Mouse (Mus musculus) cerebellum, postnatal 25 days (tissue): ENCODE results near the gene Kcnip1.

Experiments used
- DNase-seq, 2 experiments: peaks; one replicate each; pipeline ENCODE4 v3.0.0; 2021; ENCODE audit warnings: mixed read lengths in 2 of 2

The Kcnip1 gene

DNA sequence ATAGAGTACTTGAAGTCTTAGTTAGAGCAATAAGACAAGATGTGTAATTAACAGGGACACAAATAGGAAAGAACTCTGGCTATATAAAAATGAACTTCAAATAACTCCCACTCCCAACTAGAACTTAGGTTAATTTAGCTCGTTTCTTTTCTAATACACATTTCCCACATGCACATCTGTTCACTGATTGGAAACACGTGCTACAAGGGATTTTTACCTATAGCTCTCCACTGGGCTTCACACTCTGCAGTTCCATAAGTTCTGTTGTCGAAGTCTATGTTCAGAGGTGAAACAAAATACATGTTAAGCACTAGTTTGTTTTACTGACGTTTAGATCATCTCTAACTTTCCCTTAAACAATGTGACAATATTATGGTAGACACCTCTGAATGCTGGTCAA lies 12.8 kb downstream of the Kcnip1 start:
- no peak for DNase-seq

DNA sequence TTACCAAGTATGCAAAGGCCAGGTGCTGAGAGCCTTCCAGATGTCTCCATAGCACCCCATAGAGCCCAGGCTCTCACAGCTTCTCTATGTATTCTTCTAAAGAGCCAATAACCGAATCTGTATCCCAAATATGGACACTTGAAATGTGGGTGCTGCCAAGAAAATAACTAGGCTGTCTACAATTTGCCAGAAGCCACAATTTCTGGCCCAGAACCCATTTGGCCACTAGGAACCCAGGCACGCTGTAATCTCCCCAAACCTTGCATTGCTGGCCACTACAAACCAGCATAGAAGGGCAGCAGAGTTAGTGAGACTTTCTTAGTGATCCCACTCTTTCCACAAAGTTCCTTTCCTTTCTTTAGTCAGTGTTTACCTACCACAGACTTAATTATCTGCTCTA lies 17.8 kb downstream of the Kcnip1 start:
- no peak for DNase-seq

DNA sequence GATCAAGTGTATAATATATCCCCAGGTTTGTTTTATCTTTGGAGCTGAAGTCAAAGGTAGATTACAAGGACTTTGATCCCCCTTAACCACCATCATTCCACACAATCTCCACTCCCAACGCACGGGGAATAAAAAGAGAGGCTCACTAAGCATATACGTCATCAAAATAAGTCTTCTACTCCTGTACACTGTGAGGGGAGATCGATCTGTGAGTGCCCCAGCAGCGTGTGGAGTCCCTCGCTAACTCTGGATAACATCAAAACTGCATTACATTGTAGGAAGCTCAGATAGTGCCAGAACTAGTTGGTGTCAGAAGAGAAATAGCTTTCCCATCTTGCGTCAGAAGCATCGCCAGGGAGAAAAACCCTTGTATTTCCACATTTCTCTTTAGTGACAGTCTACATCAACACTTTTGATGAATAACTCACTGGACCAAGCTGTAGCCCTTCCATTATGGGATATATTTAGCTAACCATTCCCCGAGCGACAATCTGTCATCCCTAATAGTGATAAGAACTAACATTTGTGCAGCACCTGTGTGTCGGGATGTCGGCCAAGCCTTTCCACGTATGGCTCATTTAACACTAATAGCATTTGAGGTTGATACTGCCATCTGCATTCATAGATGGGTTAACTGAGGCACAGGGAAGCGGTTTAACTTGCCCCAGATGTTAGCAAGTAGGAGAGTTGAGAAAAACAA lies 18.5 kb downstream of the Kcnip1 start:
- peak; percentile 27 to 62 for DNase-seq

DNA sequence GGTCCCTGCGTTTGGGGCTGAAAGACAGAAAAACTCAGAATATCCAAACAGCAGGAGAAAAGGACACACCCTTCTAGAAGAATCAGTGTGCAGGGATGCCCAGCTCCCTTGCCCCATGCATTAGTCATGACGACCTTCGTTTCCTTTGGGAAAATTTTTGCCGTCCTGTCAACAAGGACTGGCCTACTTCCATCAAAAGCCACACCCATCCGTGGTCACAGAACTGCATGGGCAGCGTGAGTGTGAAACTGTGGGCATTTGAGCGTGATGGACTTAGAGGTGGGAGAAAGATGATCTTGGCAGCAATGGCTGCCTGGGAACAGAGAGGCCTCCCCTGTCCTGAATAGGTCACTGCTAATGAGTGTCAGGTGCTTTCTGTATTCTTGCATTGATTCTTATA lies 20.8 kb downstream of the Kcnip1 start:
- no peak for DNase-seq

DNA sequence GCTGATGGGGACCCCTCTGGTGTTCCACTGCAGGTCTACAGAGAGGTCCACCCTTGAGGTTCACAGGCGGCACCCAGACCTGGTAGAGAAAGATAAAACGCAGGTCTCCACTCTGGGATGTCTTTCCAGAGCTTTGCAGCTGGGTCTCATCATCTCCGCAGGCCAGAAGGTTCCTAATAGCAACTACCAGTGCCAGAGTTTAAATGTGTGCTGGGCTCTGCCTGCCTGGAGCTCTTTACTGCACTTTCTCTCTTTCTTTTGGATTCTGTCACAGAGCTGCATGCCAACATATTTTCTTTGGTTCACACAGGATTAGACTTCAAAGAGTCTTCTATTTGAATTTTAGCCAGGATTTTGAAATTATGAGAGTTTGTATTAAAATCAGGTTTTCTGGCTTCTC lies 23.8 kb downstream of the Kcnip1 start:
- DNase-seq: no peak

DNA sequence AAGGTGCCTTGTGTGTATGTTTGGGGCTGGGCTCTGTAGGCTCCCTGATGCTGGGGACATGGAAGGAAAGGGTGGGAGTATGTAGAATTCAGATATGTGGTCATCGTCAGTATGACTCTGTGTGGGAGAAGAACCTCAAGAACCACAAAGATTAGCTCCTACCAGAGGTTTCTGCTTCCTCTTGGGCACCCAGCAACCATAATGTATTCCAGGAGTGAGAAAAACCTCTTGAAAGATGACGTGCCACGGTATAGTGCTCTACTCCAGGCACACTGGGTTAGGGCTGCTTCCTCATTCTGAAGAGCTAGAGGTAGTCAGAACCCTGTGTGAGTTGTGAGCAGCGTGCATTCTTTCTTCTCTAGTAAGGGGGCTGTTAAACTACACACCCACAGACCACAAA lies 25.2 kb downstream of the Kcnip1 start:
- no peak for DNase-seq

DNA sequence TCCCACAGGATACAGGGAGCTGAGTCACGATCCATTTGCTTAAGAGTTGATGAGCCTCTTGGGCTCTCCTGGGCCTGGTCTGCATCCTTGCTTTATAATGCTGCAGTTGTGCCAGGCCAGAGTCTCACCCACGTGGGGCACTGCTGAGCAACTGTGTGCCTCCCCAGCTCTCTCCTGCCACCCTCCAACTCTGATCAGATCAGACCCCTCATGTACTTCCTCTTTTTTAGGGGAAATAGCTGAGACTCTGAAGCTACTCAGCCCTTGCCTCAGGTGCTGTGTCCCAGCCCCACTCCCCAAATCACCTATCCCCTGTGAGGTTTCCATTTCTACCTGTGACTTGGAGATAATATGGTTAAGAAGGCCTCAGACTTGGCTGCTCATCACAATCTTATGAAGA lies 27.6 kb downstream of the Kcnip1 start:
- DNase-seq: no peak

DNA sequence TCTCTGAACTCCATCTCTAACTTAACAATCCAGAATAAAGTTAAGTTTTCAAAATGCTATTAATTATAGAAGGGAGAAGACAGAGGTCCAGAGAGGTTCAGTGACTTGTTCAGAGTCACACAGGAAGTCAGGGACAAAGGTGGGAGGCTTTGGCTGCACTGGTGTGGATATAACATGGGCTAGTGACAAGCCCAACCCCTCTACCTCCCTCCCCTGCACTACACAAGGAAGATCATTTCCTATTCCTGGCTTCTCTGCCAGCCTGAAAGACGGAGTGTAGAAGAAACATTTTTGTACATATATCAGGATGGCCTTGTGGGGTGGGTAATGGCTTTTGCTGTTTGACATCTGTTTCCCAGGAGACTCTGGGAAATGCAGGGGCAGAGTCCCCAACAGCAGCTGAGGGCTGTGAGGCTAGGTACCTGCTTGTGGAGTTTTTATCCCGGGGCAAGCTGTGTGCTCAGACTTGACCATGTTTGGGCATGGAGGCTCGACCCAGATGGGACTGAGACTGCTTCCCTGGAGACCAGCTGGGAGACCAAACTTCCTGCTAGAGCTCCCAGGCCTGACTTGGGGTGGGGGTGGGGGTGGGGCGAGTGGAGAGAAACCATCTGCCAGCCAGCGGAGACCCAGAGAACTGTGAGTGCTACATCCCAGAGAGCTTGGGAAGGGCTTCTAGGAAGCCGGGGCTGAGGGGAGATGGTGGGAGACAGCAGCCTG lies 30.1 kb downstream of the Kcnip1 start, which contains the start of gene Kcnmb1:
Gene Kcnmb1, plus strand, starts transcription at position 326 of the 720 bp plus-strand sequence.
- DNase-seq: no peak

DNA sequence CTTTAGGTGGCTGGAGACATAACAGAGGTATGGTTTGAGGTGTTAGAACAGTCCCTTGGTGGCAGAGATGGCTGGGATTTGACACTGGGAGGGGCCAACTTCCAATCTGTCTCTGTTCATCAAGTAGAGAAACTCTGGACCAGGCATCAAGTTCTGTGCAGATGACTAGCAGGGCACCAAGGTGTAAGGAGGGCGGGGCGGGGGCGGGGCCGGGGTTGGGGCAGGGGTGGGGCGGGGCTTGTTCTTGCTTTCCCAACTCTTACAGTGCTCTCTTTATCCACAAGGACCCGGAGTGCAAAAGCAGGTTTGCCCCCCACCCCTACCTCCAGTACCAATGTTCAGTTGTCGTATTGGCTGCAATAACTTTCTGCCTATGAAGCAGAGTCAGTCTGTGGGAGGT lies 30.8 kb downstream of the Kcnip1 start:
- no peak for DNase-seq

DNA sequence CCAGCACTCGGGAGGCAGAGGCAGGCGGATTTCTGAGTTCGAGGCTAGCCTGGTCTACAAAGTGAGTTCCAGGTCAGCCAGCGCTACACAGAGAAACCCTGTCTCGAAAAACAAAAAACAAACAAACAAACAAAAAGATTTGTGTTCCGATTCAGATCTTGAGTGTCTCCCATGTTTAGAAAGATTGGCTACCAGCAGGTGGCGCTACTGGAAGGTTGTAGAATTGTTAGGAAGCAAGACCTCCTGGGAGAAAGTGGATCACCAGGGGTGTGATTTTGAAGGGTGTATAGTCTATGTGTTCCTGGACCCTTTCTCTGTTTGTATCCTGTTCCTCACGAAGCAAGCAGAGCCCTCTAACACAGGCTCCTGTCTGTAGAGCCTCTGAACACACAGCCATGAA lies 34.2 kb downstream of the Kcnip1 start:
- peak in 1 of 2 experiments; percentile 40 for DNase-seq

DNA sequence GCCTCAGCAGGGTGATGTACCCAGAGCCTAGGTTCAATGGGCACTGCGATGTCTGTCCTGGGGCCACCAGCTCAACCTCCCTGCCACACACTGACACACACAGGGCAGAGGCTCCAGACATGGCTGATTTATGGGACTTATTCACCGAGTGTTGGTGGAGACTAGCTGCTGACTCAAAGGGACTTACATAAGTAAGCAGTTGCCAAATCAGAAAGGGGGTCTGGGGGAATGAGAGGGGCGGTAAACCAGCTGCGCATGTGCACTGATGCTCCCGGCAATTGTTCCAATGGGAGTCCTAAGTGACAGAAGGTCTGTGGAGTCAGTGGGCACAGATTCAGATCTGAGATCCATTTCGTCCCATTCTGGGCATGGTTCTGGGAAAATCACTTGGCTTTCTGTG lies 35.4 kb downstream of the Kcnip1 start:
- DNase-seq: no peak

DNA sequence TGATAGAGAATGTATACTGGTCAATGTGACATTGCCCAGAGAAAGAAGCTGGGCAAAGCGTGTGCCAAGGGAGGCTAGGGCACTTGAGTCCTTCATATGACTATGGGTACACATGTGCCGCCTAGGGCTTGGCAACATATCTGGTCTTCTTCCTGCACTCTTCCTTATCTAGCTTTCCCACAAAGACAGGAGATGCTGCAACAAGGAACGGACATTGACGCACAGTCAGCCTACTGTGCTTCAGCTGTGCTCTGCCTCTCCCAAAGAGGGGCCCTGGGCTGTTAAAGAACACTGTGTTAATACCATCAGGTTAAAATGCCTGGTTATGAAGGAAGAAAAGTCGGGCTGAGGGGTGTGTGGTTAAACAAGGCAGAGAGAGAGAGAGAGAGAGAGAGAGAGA lies 36.3 kb downstream of the Kcnip1 start:
- DNase-seq: no peak

DNA sequence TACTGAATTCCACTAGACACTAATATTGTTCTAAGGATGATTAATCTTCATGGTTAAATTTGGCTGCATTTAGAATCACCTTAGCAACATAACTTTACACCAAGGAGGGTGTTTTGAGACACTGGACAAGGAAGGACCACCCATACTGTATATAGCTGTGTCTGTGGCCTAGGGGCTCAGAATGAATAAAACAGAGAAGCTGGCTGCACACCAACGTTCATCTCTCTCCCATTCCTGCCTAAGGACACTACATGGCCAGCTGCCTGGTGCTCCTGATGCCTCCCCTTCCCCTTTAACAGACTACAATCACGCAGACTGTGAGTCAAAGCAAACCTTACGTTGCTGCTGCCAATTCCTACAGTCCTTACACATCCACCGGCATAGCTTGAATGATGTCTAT lies 37.0 kb downstream of the Kcnip1 start:
- no peak for DNase-seq

DNA sequence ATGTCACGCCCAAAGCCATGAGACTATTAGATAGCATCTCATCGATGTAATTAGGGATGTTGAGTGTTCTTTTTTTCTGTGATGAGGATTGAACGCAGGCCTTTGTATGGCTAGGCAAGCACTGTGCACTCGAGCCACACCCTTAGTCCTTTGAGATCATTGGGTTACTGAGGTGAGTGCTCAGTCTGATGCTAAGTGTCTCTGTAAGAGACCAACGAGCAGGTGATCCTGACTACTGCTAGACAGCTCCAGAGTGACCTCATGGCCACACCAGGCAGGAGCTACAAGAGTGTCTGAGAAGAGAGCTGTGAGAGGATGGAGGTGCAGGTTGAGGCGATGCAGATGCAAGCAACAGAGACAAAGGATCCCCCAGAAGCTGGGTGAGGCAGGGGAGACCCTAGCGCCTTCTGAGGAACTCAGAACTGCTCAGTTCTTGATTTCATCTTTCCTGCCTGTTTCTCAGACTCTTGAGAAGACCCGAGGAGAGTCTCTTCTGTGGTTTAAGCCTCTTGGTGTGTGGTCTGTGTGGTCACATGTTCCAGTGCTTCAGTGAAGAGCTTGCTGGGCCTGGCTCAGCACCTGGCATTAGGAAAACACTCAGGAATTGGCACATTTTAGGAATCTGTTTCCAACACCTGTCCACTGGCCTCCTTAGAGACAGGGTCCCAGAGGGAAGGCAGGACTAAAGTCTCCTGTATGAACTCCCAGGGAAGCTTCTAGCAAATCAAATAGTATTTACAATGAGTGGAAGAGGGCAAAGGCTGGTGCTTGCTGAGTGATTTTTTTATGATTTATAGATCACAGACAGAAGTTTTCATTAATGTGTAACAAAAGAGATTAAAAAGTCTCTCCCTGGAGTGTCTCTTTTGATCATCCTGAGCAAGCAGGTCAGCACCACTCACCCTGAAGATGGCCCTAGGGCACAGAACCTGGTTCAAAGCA lies 41.0 kb downstream of the Kcnip1 start:
- DNase-seq: no peak

DNA sequence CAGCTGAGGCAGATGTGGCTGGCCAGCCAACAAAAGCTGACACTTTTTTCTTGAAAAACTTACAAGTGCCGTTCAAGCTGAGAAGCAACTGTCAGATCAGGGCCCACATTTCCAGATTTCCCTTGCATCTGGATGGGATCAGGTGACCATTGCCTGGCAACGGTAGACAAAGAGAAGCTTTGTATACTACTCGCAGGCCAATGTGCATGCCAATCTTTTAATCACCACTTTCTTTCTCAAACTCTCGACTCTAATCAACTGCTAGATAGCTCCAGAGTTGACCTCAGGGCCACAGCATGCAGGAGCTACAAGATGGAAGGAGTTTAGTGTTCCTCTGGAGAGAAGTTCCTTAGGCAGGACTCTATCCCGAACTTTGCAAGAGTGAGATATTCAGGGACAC lies 41.8 kb downstream of the Kcnip1 start:
- DNase-seq: no peak

DNA sequence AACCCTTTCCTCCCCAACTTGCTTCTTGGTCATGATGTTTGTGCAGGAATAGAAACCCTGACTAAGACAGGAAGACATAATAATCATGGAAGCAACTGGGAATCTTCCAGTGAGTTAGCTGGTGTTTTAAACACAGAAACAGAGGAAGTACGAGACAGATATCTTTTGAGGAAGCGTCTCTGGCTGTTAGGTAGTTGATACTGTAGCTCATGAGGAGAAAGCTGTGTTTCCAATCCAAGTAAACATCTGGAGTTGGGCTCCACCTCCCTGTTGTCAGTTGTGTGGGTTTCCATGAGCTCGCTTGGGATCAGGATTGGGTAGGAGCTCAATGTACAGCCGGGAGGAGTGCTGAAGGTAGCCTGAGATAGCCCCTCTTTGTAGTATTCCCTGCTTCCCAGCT lies 46.5 kb downstream of the Kcnip1 start:
- DNase-seq: no peak

DNA sequence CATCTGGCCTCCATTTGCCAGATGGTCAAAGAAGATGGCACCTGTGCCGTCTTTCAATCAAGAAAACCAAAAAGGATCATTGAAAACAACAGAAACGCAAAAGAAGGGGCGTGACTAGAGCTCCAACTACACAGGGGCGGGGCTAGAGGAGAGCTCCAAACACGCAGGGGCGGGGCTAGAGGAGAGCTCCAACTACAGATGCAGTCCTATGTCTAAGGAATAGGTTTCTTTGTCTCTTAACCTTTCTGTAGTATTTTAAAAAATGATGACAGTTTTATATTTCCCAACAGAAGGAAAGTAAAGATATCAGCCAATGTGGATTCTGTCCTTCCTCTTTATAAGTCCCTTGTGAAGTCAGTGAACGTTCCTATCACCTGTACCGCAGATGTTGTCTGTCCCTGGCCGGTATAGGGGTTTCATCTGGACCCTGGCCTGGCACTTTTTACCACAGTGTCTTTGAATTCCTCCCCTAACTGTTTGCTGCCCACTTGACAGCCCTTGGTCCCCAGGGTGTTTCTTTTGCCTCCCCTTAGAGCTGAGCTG lies 48.1 kb downstream of the Kcnip1 start:
- DNase-seq: no peak

DNA sequence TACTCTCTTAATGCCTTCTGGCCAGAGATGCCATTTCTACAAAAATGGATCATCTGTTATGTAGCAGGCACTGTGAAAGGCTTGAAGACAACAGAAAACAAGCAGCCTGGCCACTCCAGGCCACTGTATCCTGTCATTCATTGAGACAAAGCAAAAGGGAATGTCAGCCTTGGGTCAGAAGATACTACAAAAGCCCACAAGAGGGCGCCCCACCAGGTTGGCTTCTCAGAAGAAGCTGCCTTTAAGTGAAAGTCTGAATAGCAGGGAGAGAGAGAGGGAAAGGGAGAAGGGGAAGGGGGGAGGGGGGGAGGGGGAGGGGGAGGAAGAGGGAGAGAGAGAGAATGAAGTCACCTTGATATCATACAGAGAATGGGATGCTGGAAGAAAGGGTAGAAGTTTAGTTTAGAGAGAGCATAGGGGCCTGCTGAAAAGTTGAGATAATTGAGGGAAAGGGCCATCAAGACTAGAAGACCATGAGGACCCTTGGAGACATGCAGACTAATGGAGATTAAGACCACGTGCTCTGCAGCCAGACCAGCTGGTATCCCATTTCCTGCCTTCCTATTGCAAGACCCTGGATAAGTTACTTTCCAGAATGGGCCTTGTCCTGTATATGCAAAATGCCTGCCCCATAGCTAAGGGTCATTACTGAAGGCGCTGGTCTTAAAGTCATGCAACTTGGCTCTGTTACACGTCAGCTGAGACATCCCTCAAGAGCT lies 48.7 kb downstream of the Kcnip1 start:
- DNase-seq: peak in 1 of 2 experiments; percentile 25

DNA sequence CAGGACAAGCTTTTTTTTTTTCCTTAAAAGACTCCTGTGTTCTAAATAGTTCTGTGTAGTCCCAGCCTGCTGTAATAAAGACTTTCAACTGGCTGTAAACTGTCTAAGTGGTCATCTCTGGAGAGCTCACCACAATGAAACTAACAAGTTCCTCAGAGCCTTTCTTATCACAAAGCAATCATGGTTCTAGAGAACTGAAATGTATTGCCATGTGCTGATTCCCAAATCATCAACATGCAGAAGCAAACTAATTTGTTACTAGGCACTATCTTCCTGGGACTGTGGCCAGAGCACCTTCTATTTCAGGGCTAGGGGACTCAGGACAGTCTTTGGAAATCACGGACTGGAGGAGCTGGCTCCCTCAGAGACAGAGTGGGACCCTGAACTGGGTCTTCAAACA lies 49.4 kb downstream of the Kcnip1 start:
- no peak for DNase-seq

DNA sequence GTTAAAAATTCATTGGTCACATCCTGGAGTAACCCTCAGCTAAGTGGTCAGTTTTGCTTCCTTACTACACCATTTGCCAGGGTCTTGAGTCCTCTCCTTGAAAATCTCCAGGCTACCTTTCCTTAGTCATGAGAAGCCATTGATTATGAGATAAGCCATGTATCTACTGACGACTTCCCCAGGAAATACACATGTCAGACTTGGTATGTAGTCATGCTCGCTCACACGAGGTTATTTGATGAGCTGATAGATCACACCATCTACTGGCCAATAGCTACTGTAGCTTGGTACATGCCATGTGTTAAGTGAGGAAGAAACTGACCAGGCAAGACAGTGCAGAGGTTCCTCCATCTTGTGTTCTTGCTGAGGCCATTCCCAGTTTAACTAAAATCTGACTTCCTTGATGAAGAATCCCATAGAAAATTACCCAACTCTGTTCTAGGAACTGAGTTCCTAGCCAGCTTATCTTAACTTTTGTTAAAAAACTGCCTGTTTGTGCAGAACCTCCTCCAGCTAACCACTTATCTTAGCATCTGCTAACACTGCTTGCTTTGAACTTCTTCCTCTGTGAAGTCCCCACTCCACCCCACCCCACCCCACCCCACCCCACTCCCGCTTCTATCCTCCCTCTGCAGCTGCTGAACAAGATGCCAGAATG lies 53.4 kb downstream of the Kcnip1 start:
- DNase-seq: no peak

DNA sequence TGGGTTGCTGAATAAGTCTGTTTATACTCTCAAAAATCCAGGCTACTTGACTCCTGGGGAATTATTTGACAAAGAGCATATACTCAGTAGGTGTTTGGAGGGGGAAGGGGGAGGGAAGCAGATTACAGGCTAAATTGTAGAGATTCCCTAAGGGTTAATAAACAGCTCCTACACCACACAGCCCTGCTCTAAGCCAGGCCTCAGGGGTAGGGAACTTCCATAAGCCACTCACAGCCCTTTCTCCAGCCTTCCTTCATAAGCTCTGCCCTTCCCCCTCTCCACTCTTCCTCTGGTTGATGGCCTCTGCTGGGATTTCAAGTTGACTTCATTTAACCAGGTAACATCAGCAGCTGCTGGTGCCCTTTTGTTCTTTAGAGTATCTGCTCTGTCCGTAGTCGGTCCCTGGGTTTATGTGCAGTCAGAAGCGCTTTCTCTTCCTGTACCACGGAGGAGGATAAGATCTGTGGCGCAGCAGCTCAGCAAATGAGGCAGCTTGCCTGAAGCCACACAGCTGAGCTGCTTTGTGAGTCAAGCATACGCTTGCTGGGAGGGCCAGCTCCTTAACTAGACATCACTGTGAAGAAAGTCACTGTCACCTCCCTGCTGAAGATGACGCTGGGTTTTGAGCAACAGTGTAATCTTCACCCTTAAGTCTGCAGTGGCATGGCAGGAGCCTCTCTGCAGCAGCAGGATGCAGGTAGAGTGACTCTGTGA lies 54.2 kb downstream of the Kcnip1 start:
- DNase-seq: no peak
